Mouse (Mus musculus) midbrain, embryonic 16.5 days (tissue): Measurements from ENCODE around the gene Ckm. TPM values are rescaled to one million over a fixed set of nuclear protein-coding genes. Genes with fewer than 3 reads are reported as not detected.

Experiments used
- ATAC-seq: fragments of 200-750 bp; cut with Nextera tagmentation; 2 replicates; pipeline ENCODE4 v1.8.0; 2017; ENCODE audit warnings: moderate TSS enrichment
- H3K27ac ChIP-seq: fragments of 300-500 bp; sonication (generic); 2 replicates; pipeline ENCODE4 v1.5.1; 2014; ENCODE audit warnings: mild to moderate bottlenecking, low read length, mixed read lengths
- H3K27me3 ChIP-seq: fragments of 300-500 bp; sonication (generic); 2 replicates; pipeline ENCODE4 v1.6.1; 2014; ENCODE audit warnings: low read depth, low read length, mixed read lengths; ENCODE audit not compliant: control insufficient read depth, insufficient read depth
- H3K36me3 ChIP-seq: fragments of 300-500 bp; sonication (generic); 2 replicates; pipeline ENCODE4 v1.6.1; 2014; ENCODE audit warnings: mild to moderate bottlenecking, low read length, moderate library complexity, mixed read lengths; ENCODE audit not compliant: control insufficient read depth, insufficient read depth
- H3K4me1 ChIP-seq: fragments of 300-500 bp; sonication (generic); 2 replicates; pipeline ENCODE4 v1.6.1; 2014; ENCODE audit warnings: mild to moderate bottlenecking, low read length, mixed read lengths; ENCODE audit not compliant: control insufficient read depth, insufficient read depth
- H3K4me2 ChIP-seq: fragments of 300-500 bp; sonication (generic); 2 replicates; pipeline ENCODE4 v1.6.1; 2014; ENCODE audit warnings: mild to moderate bottlenecking, low read length, mixed read lengths
- H3K4me3 ChIP-seq: fragments of 300-500 bp; sonication (generic); 2 replicates; pipeline ENCODE4 v1.5.1; 2014; ENCODE audit warnings: low read depth, mild to moderate bottlenecking, low read length, moderate library complexity, mixed read lengths
- H3K9ac ChIP-seq: fragments of 300-500 bp; sonication (generic); 2 replicates; pipeline ENCODE4 v1.6.1; 2014; ENCODE audit warnings: low read depth, low read length, mixed read lengths
- H3K9me3 ChIP-seq: fragments of 300-500 bp; sonication (generic); replicated peaks from 2 replicates; pipeline ENCODE4 v1.6.1; 2014; ENCODE audit warnings: mild to moderate bottlenecking, low read length, mixed read lengths; ENCODE audit not compliant: control insufficient read depth, poor library complexity, severe bottlenecking
- WGBS: fragments of 180-500 bp; shearing (Covaris S2); extraction: QIAGEN DNeasy Blood & Tissue Kit; methylation state at CpG from one replicate; pipeline ENCODE4 v1.1.7; 2014; 5-methylcytosine and 5-hydroxymethylcytosine counted together
- polyA plus RNA-seq: library from polyadenylated mRNA; unstranded; fragments of >200 nt; fragmentation: Nextera tagmentation; extraction: Ambion mirVana; gene quantifications from 2 replicates; pipeline ENCODE4 v1.2.1, GENCODE M21; 2015

Ckm gene
- polyA plus RNA-seq, 1 experiment from 2014 or later = 0.35 TPM

GRCm38 (mm10) chr7:19456628-19457027 lies 52.1 kb downstream of the Ckm start:
- no peak overlapping the region for H3K27ac ChIP-seq
- no peak for ATAC-seq
- H3K4me2 ChIP-seq = peak overlapping the region; percentile 71; the same call in 1 of the 2 replicates
- H3K4me3 ChIP-seq = no peak overlapping the region
- H3K9me3 ChIP-seq = no peaks in the 10 kb centered on the region
- H3K27me3 ChIP-seq = no peaks in the 10 kb centered on the region
- H3K36me3 ChIP-seq = peaks cover 7% of the 10 kb centered on the region; the same call in 1 of the 2 replicates
- no peak overlapping the region for H3K9ac ChIP-seq
- 94% methylated on average over 7 of the region's 7 CpGs for WGBS
- H3K4me1 ChIP-seq = peaks cover 22% of the 10 kb centered on the region

- whole genome bisulfite sequencing = 12% methylated on average over 14 of the region's 14 CpGs
These were observed 53.0 kb downstream of the Ckm start for GRCm38 (mm10) chr7:19457414-19458071.

GRCm38 (mm10) chr7:19458072-19458486 lies 53.5 kb downstream of the Ckm start:
- Histone ChIP-seq H3K4me2 (peak overlapping the region; percentile 71), H3K36me3 (no peaks in the 10 kb centered on the region), H3K4me3 (peak overlapping the region; percentile 97), H3K27me3 (no peaks in the 10 kb centered on the region), H3K9me3 (no peaks in the 10 kb centered on the region), H3K4me1 (peaks cover 22% of the 10 kb centered on the region), H3K9ac (peak overlapping the region; percentile 85), H3K27ac (peak overlapping the region; percentile 82)
- peak; percentile 79 for ATAC-seq
- WGBS = under 1% methylated on average over 20 of the region's 31 CpGs

More at GRCm38 (mm10) chr7:19457414-19458071, 53.0 kb downstream of the Ckm start:
- Histone ChIP-seq H3K27ac (peak overlapping the region; percentile 82), H3K36me3 (no peaks in the 10 kb centered on the region), H3K4me3 (peak overlapping the region; percentile 97), H3K4me1 (peaks cover 22% of the 10 kb centered on the region), H3K4me2 (peak overlapping the region; percentile 71), H3K9ac (peak overlapping the region; percentile 85), H3K27me3 (no peaks in the 10 kb centered on the region), H3K9me3 (no peaks in the 10 kb centered on the region)
- ATAC-seq = peak; percentile 16

- peak; percentile 82 for ATAC-seq
- 1% methylated on average over 32 of the region's 42 CpGs for WGBS
- peak within 1 kb of the TSS; percentile 82 for H3K27ac ChIP-seq
These were observed 54.1 kb downstream of the Ckm start, which contains the start of gene Mark4 for GRCm38 (mm10) chr7:19458591-19459111. Gene Mark4, minus strand, starts transcription at chr7:19458821.

GRCm38 (mm10) chr7:19459144-19459870 lies 54.7 kb downstream of the Ckm start:
- no peaks in the 10 kb centered on the region for H3K9me3 ChIP-seq
- H3K9ac ChIP-seq = peak overlapping the region; percentile 85
- no peak for ATAC-seq
- peak overlapping the region; percentile 71 for H3K4me2 ChIP-seq
- no peaks in the 10 kb centered on the region for H3K36me3 ChIP-seq
- peak overlapping the region; percentile 82 for H3K27ac ChIP-seq
- H3K4me3 ChIP-seq = peak overlapping the region; percentile 97
- peaks cover 22% of the 10 kb centered on the region for H3K4me1 ChIP-seq
- H3K27me3 ChIP-seq = no peaks in the 10 kb centered on the region; the same call in 1 of the 2 replicates
- 17% methylated on average over 6 of the region's 6 CpGs for WGBS

More at GRCm38 (mm10) chr7:19458591-19459111, 54.1 kb downstream of the Ckm start, which contains the start of gene Mark4:
- Histone ChIP-seq H3K36me3 (no peaks in the 10 kb centered on the region), H3K27me3 (no peaks in the 10 kb centered on the region), H3K9me3 (no peaks in the 10 kb centered on the region), H3K9ac (peak within 1 kb of the TSS; percentile 85), H3K4me3 (peak within 1 kb of the TSS; percentile 97), H3K4me2 (peak within 1 kb of the TSS; percentile 71), H3K4me1 (peaks cover 22% of the 10 kb centered on the region)

GRCm38 (mm10) chr7:19460500-19460899 lies 55.9 kb downstream of the Ckm start:
- peaks cover 22% of the 10 kb centered on the region for H3K4me1 ChIP-seq

GRCm38 (mm10) chr7:19461488-19461887 lies 56.9 kb downstream of the Ckm start:
- H3K4me2 ChIP-seq = no peak overlapping the region
- H3K4me1 ChIP-seq = peaks cover 17% of the 10 kb centered on the region
- H3K27ac ChIP-seq = no peak overlapping the region
- WGBS = 17% methylated on average over 6 of the region's 6 CpGs
- no peaks in the 10 kb centered on the region for H3K36me3 ChIP-seq
- peaks cover 8% of the 10 kb centered on the region for H3K27me3 ChIP-seq
- no peak for ATAC-seq
- no peak overlapping the region for H3K9ac ChIP-seq
- H3K4me3 ChIP-seq = no peak overlapping the region
- no peaks in the 10 kb centered on the region for H3K9me3 ChIP-seq

More at GRCm38 (mm10) chr7:19460500-19460899, 55.9 kb downstream of the Ckm start:
- Histone ChIP-seq H3K27ac (no peak overlapping the region), H3K9me3 (no peaks in the 10 kb centered on the region), H3K36me3 (no peaks in the 10 kb centered on the region), H3K4me2 (no peak overlapping the region), H3K9ac (no peak overlapping the region), H3K4me3 (no peak overlapping the region), H3K27me3 (peaks cover 3% of the 10 kb centered on the region; the same call in 1 of the 2 replicates)
- ATAC-seq = no peak
- 71% methylated on average over 1 of the region's 1 CpGs for WGBS

GRCm38 (mm10) chr7:19462443-19462842 lies 57.9 kb downstream of the Ckm start:
- no peak overlapping the region for H3K4me3 ChIP-seq
- no peaks in the 10 kb centered on the region for H3K9me3 ChIP-seq
- WGBS = 64% methylated on average over 4 of the region's 4 CpGs
- no peak for ATAC-seq
- no peaks in the 10 kb centered on the region for H3K36me3 ChIP-seq
- H3K9ac ChIP-seq = no peak overlapping the region
- H3K4me1 ChIP-seq = peaks cover 7% of the 10 kb centered on the region
- H3K27ac ChIP-seq = no peak overlapping the region
- H3K27me3 ChIP-seq = peaks cover 13% of the 10 kb centered on the region
- no peak overlapping the region for H3K4me2 ChIP-seq
